Mouse (Mus musculus): ENCODE data around the gene Dcst2. TPM values are rescaled to one million over a fixed set of nuclear protein-coding genes. Genes with fewer than 3 reads are reported as not detected.

The Dcst2 gene
- polyA plus RNA-seq, 1 experiment from 2014 or later, result 0.32 TPM

DNA sequence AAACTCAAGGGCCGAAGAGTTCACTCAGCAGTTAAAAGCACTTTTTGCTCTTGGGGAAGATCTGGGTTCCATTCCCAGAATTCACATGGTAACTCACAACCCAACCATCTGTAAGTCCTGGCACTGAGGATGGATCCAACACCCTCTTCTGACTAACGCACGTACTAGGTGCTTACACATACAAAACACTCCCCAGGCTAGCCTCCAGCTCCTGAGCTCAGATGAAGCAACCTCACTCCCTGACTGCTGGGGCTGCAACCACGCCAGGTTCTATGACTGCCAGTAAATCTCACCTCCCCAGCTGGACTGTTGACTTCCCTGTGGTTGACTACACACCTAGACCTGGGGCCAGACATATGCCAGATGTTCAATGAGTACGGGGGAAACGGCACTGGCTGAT lies 45.1 kb downstream of the Dcst2 start:
- H3K9ac ChIP-seq (replicated peaks; ENCODE audit: low read length), result no peak overlapping the region
- H3K27ac ChIP-seq (replicated peaks; ENCODE audit: low read depth, low read length), result no peak overlapping the region
- H3K4me2 ChIP-seq (ENCODE audit: low read depth, low read length), result no peak overlapping the region
- DNase-seq (ENCODE audit: low spot score) (no peak), ATAC-seq (replicated peaks; ENCODE audit: insufficient number of reproducible peaks, low FRiP score, low TSS enrichment, low read depth) (no peak)
- peaks cover 3% of the 10 kb centered on the region for H3K36me3 ChIP-seq (replicated peaks; ENCODE audit: control insufficient read depth, insufficient read depth, low read depth, low read length)
- H3K9me3 ChIP-seq (replicated peaks; ENCODE audit: control insufficient read depth, low read length), result no peaks in the 10 kb centered on the region
- H3K4me3 ChIP-seq (ENCODE audit: low read depth, low read length), result no peak overlapping the region
- WGBS, result 91% methylated on average over 6 of the region's 6 CpGs
- peaks cover 3% of the 10 kb centered on the region; the same call in 1 of the 2 replicates for H3K4me1 ChIP-seq (ENCODE audit: control insufficient read depth, insufficient read depth, low read length)
- H3K27me3 ChIP-seq (ENCODE audit: control insufficient read depth, insufficient read depth, low read length), result no peaks in the 10 kb centered on the region

DNA sequence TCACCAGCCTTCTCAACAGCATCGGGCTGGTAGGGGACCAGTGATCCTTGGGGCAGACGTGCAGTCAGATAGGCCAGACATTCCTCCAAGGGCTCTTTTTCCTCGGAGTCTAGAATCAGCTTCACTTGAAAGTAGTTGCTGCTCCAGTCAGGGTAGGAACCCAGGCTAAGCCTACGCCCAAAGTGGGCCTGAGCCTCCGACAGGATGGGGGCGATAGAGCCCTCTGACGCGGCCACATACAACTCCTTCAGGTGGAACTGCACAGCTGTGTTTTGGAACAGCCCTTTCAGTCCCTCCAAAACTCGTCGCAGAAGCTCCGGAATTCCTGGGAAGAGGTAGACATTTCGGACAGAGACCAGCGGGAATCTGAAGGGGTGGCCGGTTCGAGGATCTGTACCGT lies 46.7 kb downstream of the Dcst2 start:
- H3K9ac ChIP-seq (replicated peaks; ENCODE audit: low read length), result no peak overlapping the region
- H3K27ac ChIP-seq (replicated peaks; ENCODE audit: low read depth, low read length), result no peak overlapping the region
- ATAC-seq (replicated peaks; ENCODE audit: insufficient number of reproducible peaks, low FRiP score, low TSS enrichment, low read depth) (no peak), DNase-seq (ENCODE audit: low spot score) (no peak)
- WGBS, result 66% methylated on average over 16 of the region's 16 CpGs
- no peak overlapping the region for H3K4me3 ChIP-seq (ENCODE audit: low read depth, low read length)
- no peaks in the 10 kb centered on the region for H3K36me3 ChIP-seq (replicated peaks; ENCODE audit: control insufficient read depth, insufficient read depth, low read depth, low read length)
- no peaks in the 10 kb centered on the region for H3K27me3 ChIP-seq (ENCODE audit: control insufficient read depth, insufficient read depth, low read length)
- H3K4me1 ChIP-seq (ENCODE audit: control insufficient read depth, insufficient read depth, low read length), result peaks cover 3% of the 10 kb centered on the region; the same call in 1 of the 2 replicates
- H3K4me2 ChIP-seq (ENCODE audit: low read depth, low read length), result no peak overlapping the region
- no peaks in the 10 kb centered on the region for H3K9me3 ChIP-seq (replicated peaks; ENCODE audit: control insufficient read depth, low read length)

DNA sequence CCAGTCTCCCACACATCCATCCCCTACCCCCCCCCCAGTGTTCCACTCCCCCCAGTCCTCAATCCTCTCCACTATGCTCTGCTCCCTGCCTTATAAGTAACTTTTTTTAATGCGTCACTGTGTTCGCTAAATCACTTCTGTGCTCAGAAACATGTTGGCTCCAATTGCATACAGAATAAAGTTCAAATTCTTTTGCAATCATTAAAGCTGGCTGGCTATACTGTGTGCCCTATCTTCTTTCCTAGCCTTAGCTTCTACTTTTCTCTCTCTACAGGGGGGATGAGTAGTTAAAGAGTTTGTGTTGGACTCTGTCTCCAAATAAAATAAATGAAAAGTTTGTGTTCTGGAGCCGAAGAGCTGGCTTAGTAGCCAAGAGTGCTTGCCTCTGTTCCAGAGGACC lies 47.9 kb downstream of the Dcst2 start:
- Histone ChIP-seq H3K4me2 (ENCODE audit: low read depth, low read length) (no peak overlapping the region), H3K9ac (replicated peaks; ENCODE audit: low read length) (no peak overlapping the region), H3K9me3 (replicated peaks; ENCODE audit: control insufficient read depth, low read length) (no peaks in the 10 kb centered on the region), H3K27me3 (ENCODE audit: control insufficient read depth, insufficient read depth, low read length) (no peaks in the 10 kb centered on the region), H3K4me3 (ENCODE audit: low read depth, low read length) (no peak overlapping the region), H3K4me1 (ENCODE audit: control insufficient read depth, insufficient read depth, low read length) (peaks cover 3% of the 10 kb centered on the region; the same call in 1 of the 2 replicates), H3K27ac (replicated peaks; ENCODE audit: low read depth, low read length) (no peak overlapping the region), H3K36me3 (replicated peaks; ENCODE audit: control insufficient read depth, insufficient read depth, low read depth, low read length) (peaks cover 7% of the 10 kb centered on the region)
- WGBS, result 96% methylated on average over 3 of the region's 3 CpGs
- ATAC-seq (replicated peaks; ENCODE audit: insufficient number of reproducible peaks, low FRiP score, low TSS enrichment, low read depth) (no peak), DNase-seq (ENCODE audit: low spot score) (no peak)

DNA sequence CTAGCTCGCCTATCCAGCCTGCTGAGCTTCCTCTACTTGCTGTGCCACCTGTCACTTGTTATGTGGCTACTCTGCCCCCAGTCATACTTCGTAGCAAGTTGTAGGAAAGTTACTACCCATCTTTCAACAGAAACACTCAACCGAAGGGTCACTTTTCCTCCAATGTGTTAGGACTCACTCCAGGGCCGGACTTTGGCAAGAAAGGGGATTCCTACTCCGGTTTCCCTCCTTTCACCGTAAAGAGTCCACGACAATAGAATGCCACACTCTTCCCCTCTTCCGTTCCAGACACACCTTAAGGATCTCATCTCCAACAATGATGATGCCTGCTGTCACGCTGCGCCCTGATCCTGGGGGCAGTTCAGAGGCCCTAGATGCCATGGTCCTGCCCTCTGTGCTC lies 49.1 kb downstream of the Dcst2 start:
- no peak for ATAC-seq (replicated peaks; ENCODE audit: insufficient number of reproducible peaks, low FRiP score, low TSS enrichment, low read depth)
- Histone ChIP-seq H3K27me3 (ENCODE audit: control insufficient read depth, insufficient read depth, low read length) (no peaks in the 10 kb centered on the region), H3K9me3 (replicated peaks; ENCODE audit: control insufficient read depth, low read length) (no peaks in the 10 kb centered on the region), H3K4me1 (ENCODE audit: control insufficient read depth, insufficient read depth, low read length) (peaks cover 3% of the 10 kb centered on the region; the same call in 1 of the 2 replicates), H3K4me3 (ENCODE audit: low read depth, low read length) (peak overlapping the region; percentile 47), H3K36me3 (replicated peaks; ENCODE audit: control insufficient read depth, insufficient read depth, low read depth, low read length) (peaks cover 13% of the 10 kb centered on the region), H3K9ac (replicated peaks; ENCODE audit: low read length) (peak overlapping the region; percentile 52), H3K27ac (replicated peaks; ENCODE audit: low read depth, low read length) (no peak overlapping the region), H3K4me2 (ENCODE audit: low read depth, low read length) (peak overlapping the region; percentile 59)
- 81% methylated on average over 10 of the region's 10 CpGs for WGBS
- DNase-seq (ENCODE audit: low spot score), result no peak

DNA sequence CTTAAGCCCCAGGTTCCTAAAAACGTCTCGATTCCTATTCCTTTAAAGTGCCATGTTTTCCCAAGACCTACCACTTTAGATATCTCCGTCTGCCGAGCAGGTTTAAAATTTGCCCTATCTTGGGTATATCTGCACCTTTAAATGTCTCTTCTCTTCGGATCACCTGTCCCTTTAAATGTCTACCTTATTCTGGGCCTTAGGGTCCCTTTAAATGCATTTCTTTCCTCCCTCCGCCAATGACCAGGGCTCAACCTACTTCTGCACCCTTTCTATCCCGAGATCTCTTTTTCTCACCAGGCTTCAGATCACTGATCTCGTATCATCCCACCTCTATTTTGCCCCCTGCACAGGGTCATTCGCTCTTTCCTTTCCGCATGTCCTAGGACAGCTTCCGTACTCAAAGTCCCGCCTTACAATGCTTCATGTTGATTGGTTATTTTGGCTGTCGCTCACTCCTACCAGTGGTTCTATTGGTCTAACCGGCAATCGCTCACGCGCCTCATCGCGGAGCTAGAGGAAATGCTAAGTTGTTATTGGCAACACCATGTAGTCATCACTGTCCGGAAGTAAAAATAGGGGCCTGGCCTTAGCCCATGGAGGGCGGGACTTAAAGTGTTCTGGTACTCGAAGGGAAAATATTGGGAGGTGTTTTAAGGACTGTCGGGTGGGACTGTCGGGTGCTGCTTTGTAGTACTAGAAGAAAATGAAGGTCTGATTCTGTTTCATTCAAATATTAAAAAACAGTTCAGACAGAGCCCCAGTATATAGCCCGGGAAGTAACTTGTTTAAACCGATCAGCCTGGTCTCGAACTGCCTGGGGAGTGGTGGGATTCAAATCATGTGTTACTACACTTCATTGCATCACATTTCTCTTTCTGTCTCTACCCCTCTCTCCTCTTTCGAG lies 50.0 kb downstream of the Dcst2 start, which contains the start of gene Flad1:
Gene Flad1 (minus strand): TSS at position 381 of the 904 bp plus-strand sequence.
- DNase-seq (ENCODE audit: low spot score) (peak; percentile 99), ATAC-seq (replicated peaks; ENCODE audit: insufficient number of reproducible peaks, low FRiP score, low TSS enrichment, low read depth) (peak; percentile 98)
- 7% methylated on average over 28 of the region's 28 CpGs for WGBS
- no peaks in the 10 kb centered on the region for H3K27me3 ChIP-seq (ENCODE audit: control insufficient read depth, insufficient read depth, low read length)
- H3K4me1 ChIP-seq (ENCODE audit: control insufficient read depth, insufficient read depth, low read length), result peaks cover 4% of the 10 kb centered on the region; the same call in 1 of the 2 replicates
- peak within 1 kb of the TSS; percentile 47 for H3K4me3 ChIP-seq (ENCODE audit: low read depth, low read length)
- H3K27ac ChIP-seq (replicated peaks; ENCODE audit: low read depth, low read length), result no peak within 1 kb of the TSS
- peak within 1 kb of the TSS; percentile 59 for H3K4me2 ChIP-seq (ENCODE audit: low read depth, low read length)
- peak within 1 kb of the TSS; percentile 52 for H3K9ac ChIP-seq (replicated peaks; ENCODE audit: low read length)
- no peaks in the 10 kb centered on the region for H3K9me3 ChIP-seq (replicated peaks; ENCODE audit: control insufficient read depth, low read length)
- H3K36me3 ChIP-seq (replicated peaks; ENCODE audit: control insufficient read depth, insufficient read depth, low read depth, low read length), result peaks cover 17% of the 10 kb centered on the region

DNA sequence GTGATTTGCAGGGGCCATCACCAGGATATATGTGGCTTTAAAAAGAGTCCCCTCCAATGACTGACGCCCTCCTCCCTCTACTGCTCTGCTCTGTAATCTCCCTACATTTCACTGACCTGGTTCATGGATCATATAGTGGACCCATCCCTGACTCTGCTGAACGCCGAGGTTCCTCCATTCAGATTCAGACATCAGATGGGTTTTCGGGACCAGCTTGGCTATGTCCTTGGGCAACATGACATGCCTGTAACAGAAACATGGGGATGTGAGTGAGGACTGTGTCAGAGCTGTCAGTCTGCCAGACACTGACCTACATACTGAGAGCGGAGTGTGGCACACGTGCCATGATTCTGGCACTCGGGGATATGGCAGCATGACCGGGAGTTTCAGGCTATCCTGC lies 54.4 kb downstream of the Dcst2 start:
- H3K4me2 ChIP-seq (ENCODE audit: low read depth, low read length), result no peak overlapping the region
- no peak overlapping the region for H3K4me3 ChIP-seq (ENCODE audit: low read depth, low read length)
- H3K27me3 ChIP-seq (ENCODE audit: control insufficient read depth, insufficient read depth, low read length), result no peaks in the 10 kb centered on the region
- DNase-seq (ENCODE audit: low spot score), result no peak
- H3K36me3 ChIP-seq (replicated peaks; ENCODE audit: control insufficient read depth, insufficient read depth, low read depth, low read length), result peaks cover 17% of the 10 kb centered on the region
- H3K9ac ChIP-seq (replicated peaks; ENCODE audit: low read length), result no peak overlapping the region
- H3K4me1 ChIP-seq (ENCODE audit: control insufficient read depth, insufficient read depth, low read length), result peaks cover 2% of the 10 kb centered on the region; the same call in 1 of the 2 replicates
- H3K27ac ChIP-seq (replicated peaks; ENCODE audit: low read depth, low read length), result no peak overlapping the region
- WGBS, result 96% methylated on average over 8 of the region's 8 CpGs
- H3K9me3 ChIP-seq (replicated peaks; ENCODE audit: control insufficient read depth, low read length), result no peaks in the 10 kb centered on the region
- ATAC-seq (replicated peaks; ENCODE audit: insufficient number of reproducible peaks, low FRiP score, low TSS enrichment, low read depth), result no peak

DNA sequence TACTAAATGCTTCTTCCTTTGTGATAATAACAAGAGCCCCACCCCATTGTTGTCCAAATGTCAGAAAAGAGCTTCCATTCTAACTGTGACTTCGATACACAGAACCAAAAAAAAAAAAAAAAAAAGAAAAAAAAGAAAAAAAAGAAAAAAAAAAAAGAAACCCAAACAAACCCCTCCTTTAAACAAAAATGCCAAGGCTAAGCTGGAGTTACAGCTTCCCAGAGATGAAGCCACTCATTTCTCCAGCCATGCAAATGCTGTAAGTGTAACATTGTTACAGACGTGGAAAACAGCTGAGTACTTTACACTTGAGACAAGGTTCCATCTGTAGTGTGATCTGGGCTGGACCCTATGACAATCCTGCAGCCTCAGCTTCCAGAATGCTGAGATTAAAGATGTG lies 55.4 kb downstream of the Dcst2 start:
- WGBS, result 36% methylated on average over 2 of the region's 2 CpGs
- H3K4me2 ChIP-seq (ENCODE audit: low read depth, low read length), result peak overlapping the region; percentile 38
- peak overlapping the region; percentile 62 for H3K4me3 ChIP-seq (ENCODE audit: low read depth, low read length)
- peaks cover 17% of the 10 kb centered on the region for H3K36me3 ChIP-seq (replicated peaks; ENCODE audit: control insufficient read depth, insufficient read depth, low read depth, low read length)
- no peaks in the 10 kb centered on the region for H3K9me3 ChIP-seq (replicated peaks; ENCODE audit: control insufficient read depth, low read length)
- ATAC-seq (replicated peaks; ENCODE audit: insufficient number of reproducible peaks, low FRiP score, low TSS enrichment, low read depth) (no peak), DNase-seq (ENCODE audit: low spot score) (no peak)
- H3K27ac ChIP-seq (replicated peaks; ENCODE audit: low read depth, low read length), result peak overlapping the region; percentile 68; the same call in 1 of the 2 replicates
- H3K9ac ChIP-seq (replicated peaks; ENCODE audit: low read length), result peak overlapping the region; percentile 72
- peaks cover 5% of the 10 kb centered on the region for H3K4me1 ChIP-seq (ENCODE audit: control insufficient read depth, insufficient read depth, low read length)
- H3K27me3 ChIP-seq (ENCODE audit: control insufficient read depth, insufficient read depth, low read length), result no peaks in the 10 kb centered on the region

DNA sequence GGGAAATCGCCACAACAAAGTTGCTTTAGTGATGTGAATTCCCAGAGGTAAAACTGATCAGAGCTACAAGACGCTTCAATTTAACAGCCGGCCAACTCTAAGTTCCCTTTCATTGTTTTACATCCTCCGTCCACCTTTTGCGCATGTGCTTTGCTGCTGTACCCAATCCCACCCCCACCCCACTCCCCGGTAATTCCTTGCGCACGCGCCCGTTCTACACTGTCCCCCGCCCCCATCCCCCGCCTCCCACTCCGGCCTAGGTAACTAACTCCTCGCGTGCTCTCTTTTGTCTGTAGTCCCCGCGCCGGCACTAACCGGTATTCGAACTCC lies 56.0 kb downstream of the Dcst2 start:
- H3K36me3 ChIP-seq (replicated peaks; ENCODE audit: control insufficient read depth, insufficient read depth, low read depth, low read length), result peaks cover 17% of the 10 kb centered on the region
- peak overlapping the region; percentile 68 for H3K27ac ChIP-seq (replicated peaks; ENCODE audit: low read depth, low read length)
- WGBS, result under 1% methylated on average over 20 of the region's 20 CpGs
- no peaks in the 10 kb centered on the region for H3K27me3 ChIP-seq (ENCODE audit: control insufficient read depth, insufficient read depth, low read length)
- peak overlapping the region; percentile 72 for H3K9ac ChIP-seq (replicated peaks; ENCODE audit: low read length)
- H3K4me1 ChIP-seq (ENCODE audit: control insufficient read depth, insufficient read depth, low read length), result peaks cover 5% of the 10 kb centered on the region
- no peaks in the 10 kb centered on the region for H3K9me3 ChIP-seq (replicated peaks; ENCODE audit: control insufficient read depth, low read length)
- H3K4me3 ChIP-seq (ENCODE audit: low read depth, low read length), result peak overlapping the region; percentile 62
- DNase-seq (ENCODE audit: low spot score) (peak; percentile 89), ATAC-seq (replicated peaks; ENCODE audit: insufficient number of reproducible peaks, low FRiP score, low TSS enrichment, low read depth) (peak; percentile 53)
- peak overlapping the region; percentile 38 for H3K4me2 ChIP-seq (ENCODE audit: low read depth, low read length)

Data from embryonic facial prominence, embryonic 11.5 days (tissue).